Mouse (Mus musculus) hindbrain, embryonic 14.5 days (tissue): ENCODE data around the gene Bag2. TPM values are rescaled to one million over a fixed set of nuclear protein-coding genes. Genes with fewer than 3 reads are reported as not detected.

ENCODE experiments used
- ATAC-seq: fragments of 200-750 bp; cut with Nextera tagmentation; 2 replicates; pipeline ENCODE4 v1.8.0; 2017; ENCODE audit warnings: moderate number of reproducible peaks, mild to moderate bottlenecking, moderate TSS enrichment, moderate library complexity; ENCODE audit not compliant: low FRiP score
- DNase-seq: peaks from one replicate; pipeline ENCODE4 v3.0.0-alpha.2; 2015; ENCODE audit warnings: low spot score
- H3K27ac ChIP-seq: fragments of 300-500 bp; sonication (generic); 2 replicates; pipeline ENCODE4 v1.5.1; 2014; ENCODE audit warnings: mild to moderate bottlenecking, moderate library complexity
- H3K27me3 ChIP-seq: fragments of 300-500 bp; sonication (generic); 2 replicates; pipeline ENCODE4 v1.6.1; 2014; ENCODE audit warnings: mild to moderate bottlenecking, low read length, mixed read lengths; ENCODE audit not compliant: control insufficient read depth, insufficient read depth
- H3K36me3 ChIP-seq: fragments of 300-500 bp; sonication (generic); replicated peaks from 2 replicates; pipeline ENCODE4 v1.6.1; 2014; ENCODE audit not compliant: control insufficient read depth, insufficient read depth
- H3K4me1 ChIP-seq: fragments of 300-500 bp; sonication (generic); replicated peaks from 2 replicates; pipeline ENCODE4 v1.6.1; 2014; ENCODE audit warnings: antibody characterized with exemption, low read length, mixed read lengths; ENCODE audit not compliant: control insufficient read depth, insufficient read depth
- H3K4me2 ChIP-seq: fragments of 300-500 bp; sonication (generic); replicated peaks from 2 replicates; pipeline ENCODE4 v1.6.1; 2014; ENCODE audit warnings: mild to moderate bottlenecking, moderate library complexity
- H3K4me3 ChIP-seq: fragments of 300-500 bp; sonication (generic); replicated peaks from 2 replicates; pipeline ENCODE4 v1.5.1; 2014; ENCODE audit warnings: mild to moderate bottlenecking, low read length
- H3K9ac ChIP-seq: fragments of 300-500 bp; sonication (generic); 2 replicates; pipeline ENCODE4 v1.6.1; 2014
- H3K9me3 ChIP-seq: fragments of 300-500 bp; sonication (generic); 2 replicates; pipeline ENCODE4 v1.6.1; 2016; ENCODE audit warnings: low read length; ENCODE audit not compliant: control insufficient read depth
- whole genome bisulfite sequencing: fragments of 180-500 bp; shearing (Covaris S2); extraction: QIAGEN DNeasy Blood & Tissue Kit; methylation state at CpG from one replicate; pipeline ENCODE4 v1.1.7; 2014; 5-methylcytosine and 5-hydroxymethylcytosine counted together
- polyA plus RNA-seq: library from polyadenylated mRNA; unstranded; fragments of >200 nt; fragmentation: Nextera tagmentation; extraction: Ambion mirVana; gene quantifications from 2 replicates; pipeline ENCODE4 v1.2.1, GENCODE M21; 2014

Gene Bag2
- polyA plus RNA-seq, 1 experiment from 2014 or later, result 22.6 TPM

DNA sequence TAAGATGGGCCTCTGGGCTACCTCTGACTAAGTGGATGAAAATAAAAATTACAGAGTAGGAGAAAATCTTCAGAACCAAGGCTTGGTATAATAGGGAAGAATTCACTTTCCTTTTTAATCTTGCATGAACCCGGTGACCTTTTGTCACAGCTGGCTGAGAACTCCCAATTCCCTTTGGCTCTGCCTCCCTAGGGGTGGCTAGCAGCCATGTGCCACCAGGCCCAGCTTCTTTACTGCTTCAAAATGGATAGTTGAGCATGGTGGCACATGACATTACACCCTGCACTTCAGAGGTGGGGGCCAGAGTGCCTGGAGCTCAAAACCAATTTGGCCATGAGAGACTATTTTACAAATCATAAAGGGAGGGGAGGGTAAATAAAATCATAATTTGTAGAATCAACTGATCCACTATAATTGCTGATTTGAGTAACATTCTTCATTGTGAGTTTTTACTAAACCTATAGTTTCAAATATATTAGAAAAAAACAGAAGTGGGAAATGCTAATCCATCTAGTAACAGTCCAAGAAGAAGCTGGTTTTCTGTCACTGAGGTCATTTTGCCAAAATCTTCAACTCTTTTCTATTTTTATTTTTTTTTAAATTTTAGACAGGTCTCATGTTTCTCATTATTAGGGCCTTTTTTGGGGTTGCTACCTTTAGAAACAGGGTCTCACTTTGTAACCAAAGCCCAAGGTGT, 10.6 kb upstream of the Bag2 start:
- DNase-seq (no peak), ATAC-seq (no peak)
- 68% methylated on average over 1 of the region's 1 CpGs for WGBS
- Histone ChIP-seq H3K9ac (no peak overlapping the region), H3K27me3 (no peaks in the 10 kb centered on the region), H3K4me2 (no peak overlapping the region), H3K9me3 (no peaks in the 10 kb centered on the region), H3K4me1 (no peaks in the 10 kb centered on the region), H3K36me3 (peaks cover 76% of the 10 kb centered on the region), H3K4me3 (no peak overlapping the region), H3K27ac (no peak overlapping the region)

DNA sequence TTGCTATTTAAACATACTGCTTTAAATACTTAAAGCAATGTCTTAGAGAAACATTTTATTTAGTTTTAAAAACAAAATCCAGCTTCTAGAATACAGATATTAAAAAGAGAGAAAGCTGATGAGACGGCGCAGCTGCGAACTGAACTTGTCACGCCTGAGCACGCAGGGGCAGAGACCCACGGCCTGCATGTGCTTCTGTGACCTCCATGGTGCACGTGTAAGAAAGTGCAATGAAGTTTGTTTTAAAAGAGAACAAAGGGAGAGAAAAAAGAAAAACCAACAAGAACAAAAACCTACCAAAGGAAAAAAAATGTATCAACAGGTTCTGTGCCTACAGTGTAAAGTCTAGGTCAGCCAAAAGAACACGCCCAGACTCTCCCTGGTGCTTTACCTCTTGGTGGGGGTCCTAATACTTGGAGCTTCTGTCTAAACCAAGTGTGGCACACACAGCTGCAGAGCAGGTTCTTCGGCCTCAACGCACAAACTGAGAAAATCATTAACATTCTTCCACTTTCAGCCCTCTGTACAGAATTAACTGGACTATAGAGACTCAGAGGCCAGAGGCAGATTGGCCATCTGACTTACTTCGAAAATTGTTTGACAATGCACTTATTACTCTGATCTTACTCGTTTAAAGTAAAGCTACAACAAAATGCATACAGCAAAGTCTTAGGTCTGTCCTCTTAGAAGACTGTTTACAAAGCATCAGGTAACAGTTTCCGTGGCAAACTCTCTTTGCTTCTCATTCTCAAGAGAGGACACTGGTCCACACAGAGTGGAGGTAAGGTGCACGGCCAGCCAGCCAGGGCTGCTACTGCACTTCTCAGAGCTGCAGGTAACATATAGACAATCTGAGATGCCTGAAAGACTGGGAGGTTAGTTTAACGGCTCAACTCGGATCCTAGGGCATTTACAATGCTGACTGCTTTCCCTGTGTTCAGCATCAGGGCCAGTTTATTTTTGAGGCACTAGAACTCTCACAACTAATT, 9.2 kb upstream of the Bag2 start:
- H3K27ac ChIP-seq, result no peak overlapping the region
- H3K4me1 ChIP-seq, result no peaks in the 10 kb centered on the region
- 85% methylated on average over 16 of the region's 16 CpGs for WGBS
- no peak overlapping the region for H3K4me2 ChIP-seq
- peaks cover 67% of the 10 kb centered on the region for H3K36me3 ChIP-seq
- no peaks in the 10 kb centered on the region for H3K27me3 ChIP-seq
- ATAC-seq (no peak), DNase-seq (no peak)
- H3K9me3 ChIP-seq, result no peaks in the 10 kb centered on the region
- no peak overlapping the region for H3K9ac ChIP-seq
- H3K4me3 ChIP-seq, result no peak overlapping the region

DNA sequence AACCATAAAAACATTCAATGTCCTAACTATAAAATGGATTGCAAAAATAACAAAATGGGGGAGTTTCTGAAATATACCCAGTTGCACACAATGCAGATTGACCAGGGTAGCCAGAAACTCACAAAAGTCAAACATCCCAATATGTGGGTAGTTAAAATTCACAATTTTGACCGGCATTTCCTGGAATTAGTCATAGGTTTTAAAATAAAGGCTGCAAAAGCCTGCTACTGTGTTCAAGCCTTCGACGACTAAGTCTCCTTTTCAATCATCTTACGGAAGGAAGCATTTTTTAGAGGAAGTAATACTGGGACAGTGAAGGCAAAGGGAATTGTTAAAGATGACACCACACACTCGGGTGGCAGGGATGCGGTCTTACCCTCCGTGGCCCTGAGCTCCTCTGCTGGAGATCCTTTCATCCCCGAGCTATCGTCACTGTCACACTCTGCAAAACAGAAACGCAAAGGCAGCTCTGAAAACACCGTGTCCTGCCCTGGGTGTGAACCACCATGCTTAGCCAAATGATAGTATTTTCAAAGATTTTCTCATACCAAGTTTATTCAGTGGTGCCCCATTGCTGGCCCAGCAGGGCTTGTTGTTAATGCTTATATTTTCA, 8.0 kb upstream of the Bag2 start:
- DNase-seq (no peak), ATAC-seq (no peak)
- Histone ChIP-seq H3K4me3 (no peak overlapping the region), H3K9ac (no peak overlapping the region), H3K4me2 (no peak overlapping the region), H3K4me1 (no peaks in the 10 kb centered on the region), H3K36me3 (peaks cover 65% of the 10 kb centered on the region), H3K27ac (no peak overlapping the region), H3K9me3 (no peaks in the 10 kb centered on the region), H3K27me3 (no peaks in the 10 kb centered on the region)
- WGBS, result 87% methylated on average over 11 of the region's 11 CpGs

DNA sequence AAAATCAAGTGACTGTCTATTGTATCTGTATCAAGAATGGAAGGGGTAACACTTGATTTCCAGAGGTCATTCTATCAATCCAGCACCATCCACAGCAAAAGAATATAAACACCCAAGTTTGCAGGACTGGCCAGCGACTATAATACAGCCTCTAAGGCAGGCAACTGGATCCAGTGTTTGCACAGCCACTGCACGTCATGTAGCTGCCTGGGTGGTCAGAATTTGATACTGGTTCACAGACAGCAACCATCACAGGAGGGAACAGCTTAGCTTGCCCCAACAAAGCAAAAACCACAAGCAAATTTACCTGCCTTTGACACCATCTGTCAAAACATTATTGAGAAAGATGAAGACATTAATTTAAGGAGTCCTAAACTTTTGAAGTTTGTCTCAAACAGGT, 6.2 kb upstream of the Bag2 start:
- no peaks in the 10 kb centered on the region for H3K4me1 ChIP-seq
- H3K36me3 ChIP-seq, result peaks cover 53% of the 10 kb centered on the region
- 78% methylated on average over 2 of the region's 2 CpGs for WGBS
- no peak overlapping the region for H3K27ac ChIP-seq
- H3K4me3 ChIP-seq, result no peak overlapping the region
- no peaks in the 10 kb centered on the region for H3K9me3 ChIP-seq
- no peaks in the 10 kb centered on the region for H3K27me3 ChIP-seq
- ATAC-seq, result no peak
- H3K4me2 ChIP-seq, result no peak overlapping the region
- H3K9ac ChIP-seq, result no peak overlapping the region
- DNase-seq, result no peak

DNA sequence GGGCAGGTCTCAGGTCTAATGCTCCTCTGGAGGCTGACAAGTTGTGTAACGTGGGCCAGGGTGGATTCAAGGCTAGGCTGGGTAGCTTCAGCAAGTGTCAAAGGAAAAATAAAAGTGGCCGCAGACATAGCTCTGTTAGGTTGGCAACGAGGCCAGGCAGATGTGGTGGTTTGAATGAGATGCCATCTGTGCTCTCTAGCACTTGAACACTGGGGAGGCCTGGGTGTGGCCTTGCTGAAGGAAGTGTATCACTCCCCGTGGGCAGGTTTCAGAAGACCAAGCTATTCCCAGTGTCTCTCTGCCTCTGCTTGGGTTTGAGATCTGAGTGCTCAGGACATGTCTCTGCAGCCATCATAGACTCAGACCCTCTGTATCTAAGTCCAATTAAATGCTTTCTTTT, 893 bp upstream of the Bag2 start:
- no peak overlapping the region for H3K4me3 ChIP-seq
- H3K9me3 ChIP-seq, result no peaks in the 10 kb centered on the region
- peaks cover 12% of the 10 kb centered on the region; the same call in 1 of the 2 replicates for H3K4me1 ChIP-seq
- DNase-seq (no peak), ATAC-seq (no peak)
- H3K4me2 ChIP-seq, result no peak overlapping the region
- H3K27me3 ChIP-seq, result peaks cover 4% of the 10 kb centered on the region; the same call in 1 of the 2 replicates
- no peak overlapping the region for H3K27ac ChIP-seq
- WGBS, result 49% methylated on average over 4 of the region's 4 CpGs
- H3K36me3 ChIP-seq, result peaks cover 20% of the 10 kb centered on the region
- no peak overlapping the region for H3K9ac ChIP-seq

DNA sequence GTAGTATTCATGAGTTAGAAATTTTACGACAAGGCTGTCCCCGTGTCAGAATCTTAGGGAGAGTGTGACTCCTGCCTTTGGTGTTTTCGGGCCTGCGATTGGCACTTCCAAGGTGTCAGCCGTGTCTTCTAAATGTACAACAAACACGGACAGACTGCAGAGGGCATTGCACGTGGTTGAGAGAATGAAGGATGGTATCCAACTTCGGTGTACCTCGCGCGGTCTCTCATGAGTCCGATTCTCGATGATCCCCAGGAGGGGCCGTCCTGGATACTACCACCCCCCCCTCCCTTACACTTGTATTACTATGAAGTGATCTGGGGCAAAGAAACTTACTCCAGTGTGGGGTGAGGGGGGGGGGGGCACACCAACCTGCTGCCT, 572 bp downstream of the Bag2 start:
- Histone ChIP-seq H3K36me3 (peaks cover 16% of the 10 kb centered on the region), H3K4me3 (peak overlapping the region; percentile 73), H3K4me1 (peaks cover 12% of the 10 kb centered on the region; the same call in 1 of the 2 replicates), H3K9ac (peak overlapping the region; percentile 77), H3K27ac (no peak overlapping the region), H3K27me3 (peaks cover 4% of the 10 kb centered on the region; the same call in 1 of the 2 replicates), H3K9me3 (no peaks in the 10 kb centered on the region), H3K4me2 (peak overlapping the region; percentile 98)
- WGBS, result 6% methylated on average over 14 of the region's 14 CpGs
- DNase-seq, result no peak
- peak; percentile 51 for ATAC-seq

DNA sequence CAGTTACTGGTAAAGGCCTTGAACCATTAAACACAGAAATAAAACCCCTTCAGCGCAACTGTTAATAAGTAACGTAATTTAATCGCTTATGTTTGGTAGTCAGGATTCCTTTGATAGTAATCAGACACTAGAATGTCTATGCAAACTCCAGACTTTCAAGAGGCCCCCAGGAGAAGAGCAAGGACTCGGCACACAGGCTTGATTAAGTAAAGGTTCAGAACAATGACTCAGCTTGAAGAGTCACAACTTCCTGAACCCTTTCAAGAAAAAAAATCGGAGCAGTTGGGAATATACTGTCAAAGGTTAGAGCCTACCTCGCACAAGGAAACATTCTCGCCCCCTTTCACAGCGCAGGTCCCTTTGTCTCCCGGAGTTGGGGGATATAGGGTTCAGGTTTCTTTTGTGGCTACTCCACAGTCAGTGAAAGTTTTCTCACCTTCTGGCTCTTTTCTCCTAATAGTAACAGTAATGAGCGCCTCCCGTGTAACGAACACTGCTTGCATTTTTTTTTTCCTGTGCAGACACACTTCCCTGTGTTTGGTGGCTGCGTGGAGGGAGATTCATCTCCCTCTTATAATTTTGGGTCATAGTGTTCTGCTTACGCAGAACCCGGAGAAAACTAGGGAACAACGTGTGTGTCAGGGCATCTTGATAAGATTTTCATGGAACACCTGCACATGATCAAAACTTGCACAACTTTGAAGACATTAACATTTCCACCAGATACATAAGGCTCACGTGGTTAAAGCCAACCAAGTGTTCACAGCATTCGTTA, 1.1 kb downstream of the Bag2 start:
- ATAC-seq (no peak), DNase-seq (no peak)
- 35% methylated on average over 18 of the region's 18 CpGs for WGBS
- H3K4me2 ChIP-seq, result peak overlapping the region; percentile 98
- H3K27me3 ChIP-seq, result peaks cover 4% of the 10 kb centered on the region; the same call in 1 of the 2 replicates
- peak overlapping the region; percentile 77; the same call in 1 of the 2 replicates for H3K9ac ChIP-seq
- H3K27ac ChIP-seq, result no peak overlapping the region
- no peaks in the 10 kb centered on the region for H3K9me3 ChIP-seq
- H3K4me3 ChIP-seq, result peak overlapping the region; percentile 73
- H3K4me1 ChIP-seq, result peaks cover 12% of the 10 kb centered on the region; the same call in 1 of the 2 replicates
- peaks cover 11% of the 10 kb centered on the region for H3K36me3 ChIP-seq

DNA sequence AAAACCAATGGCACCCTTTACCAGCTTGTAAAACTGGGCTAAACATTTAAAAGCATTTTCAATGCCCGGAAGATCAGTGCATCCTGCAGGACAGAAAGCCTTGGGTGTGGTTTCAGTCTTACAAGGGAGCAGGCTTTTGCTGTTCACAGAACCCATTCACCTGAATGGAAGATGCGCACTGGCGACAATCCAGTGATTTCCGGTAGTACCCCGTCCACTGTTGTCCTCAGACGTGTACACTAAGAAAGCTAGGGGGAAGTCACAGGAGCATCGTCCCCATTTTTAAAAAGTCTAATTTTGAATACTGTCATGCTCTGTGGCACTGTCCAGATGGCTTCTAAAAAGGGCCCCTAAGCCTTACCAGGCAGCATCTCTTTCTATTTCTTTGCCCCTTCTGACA, 1.8 kb downstream of the Bag2 start:
- peaks cover 4% of the 10 kb centered on the region; the same call in 1 of the 2 replicates for H3K27me3 ChIP-seq
- no peak for DNase-seq
- no peak overlapping the region; the same call in 1 of the 2 replicates for H3K9ac ChIP-seq
- H3K9me3 ChIP-seq, result no peaks in the 10 kb centered on the region
- ATAC-seq, result no peak
- 87% methylated on average over 7 of the region's 7 CpGs for WGBS
- H3K27ac ChIP-seq, result no peak overlapping the region
- no peak overlapping the region for H3K4me2 ChIP-seq
- peaks cover 12% of the 10 kb centered on the region; the same call in 1 of the 2 replicates for H3K4me1 ChIP-seq
- H3K4me3 ChIP-seq, result no peak overlapping the region
- H3K36me3 ChIP-seq, result peaks cover 6% of the 10 kb centered on the region
